Mouse (Mus musculus) erythroblast, embryonic 14.5 days (primary cell): ENCODE data around the gene Timm44. TPM values are rescaled to one million over a fixed set of nuclear protein-coding genes. Genes with fewer than 3 reads are reported as not detected.

ENCODE experiments used
- H3K27me3 ChIP-seq: 2 replicates; pipeline ENCODE4 v1.6.1; 2012; ENCODE audit warnings: inconsistent platforms; ENCODE audit not compliant: control insufficient read depth
- H3K36me3 ChIP-seq: 2 replicates; pipeline ENCODE4 v1.6.1; 2012; ENCODE audit warnings: mild to moderate bottlenecking, inconsistent platforms; ENCODE audit not compliant: control insufficient read depth
- H3K4me1 ChIP-seq: 2 replicates; pipeline ENCODE4 v1.6.1; 2012; ENCODE audit warnings: inconsistent platforms; ENCODE audit not compliant: control insufficient read depth
- H3K4me3 ChIP-seq: replicated peaks from 2 replicates; pipeline ENCODE3; 2012; ENCODE audit warnings: moderate library complexity, mild to moderate bottlenecking, inconsistent platforms
- H3K9me3 ChIP-seq: 2 replicates; pipeline ENCODE4 v1.6.1; 2012; ENCODE audit warnings: low read length, inconsistent platforms, mixed read lengths; ENCODE audit not compliant: control insufficient read depth
- GATA1 ChIP-seq: IDR thresholded peaks from 2 replicates; pipeline ENCODE4 v1.6.1; 2012; ENCODE audit warnings: low read length, inconsistent platforms, mixed read lengths
- TAL1 ChIP-seq: IDR thresholded peaks from 3 replicates; pipeline ENCODE4 v1.6.1; 2012; ENCODE audit warnings: low read length, inconsistent platforms, mixed read lengths
- polyA plus RNA-seq: library from polyadenylated mRNA; stranded (reverse); fragments of >175 nt; gene quantifications from 2 replicates; pipeline ENCODE4 v1.2.3, GENCODE M21; 2012

Timm44 gene
- polyA plus RNA-seq, 1 experiment: 4.0 TPM

DNA sequence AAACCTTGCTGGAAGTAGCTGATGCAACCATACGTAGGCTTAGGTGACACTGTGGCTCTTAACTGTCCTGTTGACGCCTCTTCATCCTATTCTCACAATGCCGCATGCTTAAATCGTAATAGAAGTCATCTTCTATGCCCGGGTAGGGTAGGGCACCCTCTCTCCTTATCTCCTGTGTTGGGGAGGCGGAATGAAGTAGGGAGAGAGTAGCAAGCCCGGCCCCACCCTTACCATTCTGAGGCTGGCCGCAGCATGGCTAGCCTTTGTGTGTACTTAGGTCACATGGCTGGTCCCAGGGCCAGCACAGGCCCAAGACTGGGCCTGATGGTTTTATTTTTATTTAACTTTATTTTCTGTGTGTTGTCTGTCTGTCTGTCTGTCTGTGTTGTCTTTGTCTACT lies 28.5 kb downstream of the Timm44 start:
- Histone ChIP-seq H3K36me3 (peaks cover 63% of the 10 kb centered on the region), H3K9me3 (no peaks in the 10 kb centered on the region), H3K27me3 (peaks cover 4% of the 10 kb centered on the region; the same call in 1 of the 2 replicates), H3K4me3 (no peak overlapping the region), H3K4me1 (peaks cover 42% of the 10 kb centered on the region)
- TF ChIP-seq TAL1: no peak
- no peak for TF ChIP-seq GATA1

DNA sequence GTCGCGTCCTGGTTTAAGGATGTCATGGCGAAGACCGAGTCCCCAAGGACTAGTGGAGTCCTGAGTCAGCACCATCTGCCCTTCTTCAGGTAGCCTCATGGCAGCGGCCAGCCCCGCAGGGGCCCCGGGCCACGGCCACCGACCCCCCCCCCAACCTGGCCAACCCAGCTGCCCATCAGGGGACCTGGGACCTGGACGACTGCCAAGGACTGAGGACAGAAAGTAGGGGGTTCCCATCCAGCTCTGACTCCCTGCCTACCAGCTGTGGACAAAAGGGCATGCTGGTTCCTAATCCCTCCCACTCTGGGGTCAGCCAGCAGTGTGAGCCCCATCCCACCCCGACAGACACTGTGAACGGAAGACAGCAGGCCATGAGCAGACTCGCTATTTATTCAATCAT lies 30.0 kb downstream of the Timm44 start:
- Histone ChIP-seq H3K27me3 (peaks cover 4% of the 10 kb centered on the region; the same call in 1 of the 2 replicates), H3K4me1 (peaks cover 45% of the 10 kb centered on the region), H3K36me3 (peaks cover 76% of the 10 kb centered on the region), H3K9me3 (no peaks in the 10 kb centered on the region), H3K4me3 (no peak overlapping the region)
- TF ChIP-seq GATA1 (no peak), TAL1 (no peak)

DNA sequence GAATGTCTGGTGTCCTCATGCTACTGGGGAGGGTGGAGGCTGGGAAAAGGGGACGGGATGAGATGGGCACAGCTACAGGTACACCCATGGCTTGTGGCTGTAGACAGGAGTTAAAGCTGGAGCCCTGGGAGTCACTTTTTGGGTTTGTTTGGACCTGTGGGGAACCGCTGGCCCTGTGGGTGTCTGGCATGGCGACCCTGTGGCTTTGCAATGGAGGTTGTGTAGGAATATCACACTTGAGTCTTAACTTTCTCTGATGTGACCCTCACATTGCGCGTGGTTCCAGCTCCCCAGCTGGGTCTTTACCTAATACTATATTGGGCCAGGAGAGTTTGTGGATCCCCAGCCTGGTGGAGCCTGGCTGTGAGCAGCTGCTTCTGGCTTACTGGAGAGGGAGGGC lies 30.7 kb downstream of the Timm44 start:
- Histone ChIP-seq H3K4me1 (peaks cover 44% of the 10 kb centered on the region), H3K36me3 (peaks cover 79% of the 10 kb centered on the region), H3K9me3 (no peaks in the 10 kb centered on the region), H3K4me3 (no peak overlapping the region), H3K27me3 (peaks cover 4% of the 10 kb centered on the region; the same call in 1 of the 2 replicates)
- TF ChIP-seq TAL1: no peak
- TF ChIP-seq GATA1: no peak

DNA sequence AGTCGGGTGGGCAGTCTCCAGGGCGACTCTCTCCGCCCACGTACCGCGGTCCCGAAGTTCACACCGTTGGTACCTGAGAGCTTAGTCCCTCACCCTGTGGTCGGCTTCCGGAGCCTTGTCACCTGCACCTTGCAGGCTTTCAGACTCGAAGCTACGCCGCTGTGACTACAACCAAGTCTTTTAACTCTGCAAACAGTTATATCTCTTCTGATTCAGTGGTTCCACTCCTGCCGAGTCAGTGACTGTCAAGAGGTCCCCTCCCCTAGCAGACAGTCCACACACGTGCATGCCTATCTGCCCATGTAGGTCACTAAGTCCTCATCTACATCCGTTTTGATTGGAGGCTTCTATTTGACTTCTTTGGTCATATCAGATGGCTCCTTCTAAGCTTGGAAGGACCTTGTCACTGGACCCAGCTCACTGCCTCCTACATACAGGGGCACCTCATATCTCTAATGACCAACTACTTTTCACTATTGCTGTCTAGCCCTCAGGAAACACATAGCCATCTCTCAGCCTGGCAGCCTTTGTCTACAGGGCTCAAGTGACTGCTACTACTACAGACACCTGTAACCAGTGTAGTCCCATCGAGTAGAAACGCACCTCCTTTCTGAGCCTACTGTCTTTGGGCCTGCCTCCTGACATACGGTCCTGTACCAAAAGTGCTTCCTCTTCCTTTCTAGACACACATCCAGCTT lies 36.4 kb downstream of the Timm44 start:
- TF ChIP-seq TAL1 (no peak), GATA1 (peak; percentile 66)
- peaks cover 44% of the 10 kb centered on the region for H3K36me3 ChIP-seq
- H3K4me1 ChIP-seq: peaks cover 53% of the 10 kb centered on the region
- peak overlapping the region; percentile 77 for H3K4me3 ChIP-seq
- H3K9me3 ChIP-seq: no peaks in the 10 kb centered on the region
- no peaks in the 10 kb centered on the region for H3K27me3 ChIP-seq

DNA sequence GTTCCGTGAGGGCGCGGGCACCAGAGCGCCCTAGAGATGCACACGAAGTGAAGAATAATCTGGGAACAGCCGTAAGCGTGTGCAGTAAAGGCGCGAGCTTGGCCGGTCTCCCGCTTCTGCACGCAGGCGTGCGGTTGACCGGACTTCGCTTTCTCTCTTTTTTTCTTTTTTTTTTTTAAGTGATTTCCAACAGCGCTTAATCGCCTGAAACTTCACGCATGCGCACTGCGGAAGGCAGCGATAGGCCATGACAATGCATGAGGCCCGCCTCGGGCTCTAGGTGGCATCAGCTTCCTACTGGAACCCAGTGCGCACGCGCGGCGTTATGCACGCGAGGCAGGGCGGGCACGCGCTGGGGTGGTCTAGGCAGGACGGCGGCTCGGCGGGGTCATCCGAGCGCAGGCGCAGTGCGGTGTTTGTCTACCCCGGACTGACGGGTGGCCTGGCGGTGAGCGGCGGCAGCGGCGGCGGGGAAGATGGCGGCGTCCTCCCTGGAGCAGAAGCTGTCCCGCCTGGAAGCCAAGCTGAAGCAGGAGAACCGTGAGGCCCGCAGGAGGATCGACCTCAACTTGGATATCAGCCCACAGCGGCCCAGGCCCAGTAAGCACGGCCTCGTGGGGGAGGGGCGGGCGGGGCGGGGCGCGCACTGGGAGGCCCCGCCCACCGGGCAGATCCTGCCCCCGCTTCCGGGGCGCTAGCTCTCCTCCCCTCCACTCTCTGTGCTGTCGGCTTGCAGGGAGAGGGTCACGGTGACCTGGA lies 37.1 kb downstream of the Timm44 start, which contains the start of the genes Map2k7 and Gm49320:
Gene Map2k7 (plus strand): TSS at position 307 of the 759 bp plus-strand sequence.
Gene Gm49320 (plus strand): TSS at position 432 of the 759 bp plus-strand sequence.
- Histone ChIP-seq H3K36me3 (peaks cover 37% of the 10 kb centered on the region), H3K4me1 (peaks cover 53% of the 10 kb centered on the region), H3K4me3 (peak within 1 kb of the TSS; percentile 77), H3K27me3 (no peaks in the 10 kb centered on the region), H3K9me3 (no peaks in the 10 kb centered on the region)
- TF ChIP-seq TAL1 (no peak), GATA1 (no peak)

DNA sequence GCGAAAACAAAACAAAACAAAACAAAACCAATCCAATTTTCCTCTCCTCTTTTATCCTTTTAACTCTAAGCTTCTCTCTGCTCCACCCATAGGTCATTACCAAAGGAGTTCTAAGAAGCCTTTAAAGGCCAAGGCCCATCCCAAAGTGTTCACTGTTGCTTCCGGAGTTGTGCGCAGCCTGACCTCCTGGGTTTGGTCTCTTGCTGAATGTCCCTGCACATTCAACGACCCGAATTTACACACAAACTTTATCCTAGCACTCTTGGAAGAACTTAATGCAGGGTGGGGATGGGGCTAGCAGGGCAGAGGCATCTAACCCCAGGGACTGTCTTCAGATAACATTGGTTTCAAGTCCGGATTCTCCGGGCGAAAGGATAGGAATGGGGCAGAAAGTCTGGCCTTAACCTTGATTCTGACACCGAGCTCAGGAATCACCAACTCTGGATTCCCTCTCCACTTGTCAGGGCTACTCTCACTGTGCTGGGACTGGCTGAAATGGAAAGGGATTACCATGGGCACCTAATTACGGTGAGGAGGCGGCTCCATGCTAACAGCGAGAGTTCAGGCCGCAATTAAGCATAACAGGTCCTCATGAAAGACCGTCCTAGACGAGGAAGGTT lies 37.8 kb downstream of the Timm44 start:
- Histone ChIP-seq H3K27me3 (no peaks in the 10 kb centered on the region), H3K4me1 (peaks cover 53% of the 10 kb centered on the region), H3K4me3 (peak overlapping the region; percentile 77), H3K9me3 (no peaks in the 10 kb centered on the region), H3K36me3 (peaks cover 30% of the 10 kb centered on the region)
- TF ChIP-seq TAL1: no peak
- TF ChIP-seq GATA1: no peak

DNA sequence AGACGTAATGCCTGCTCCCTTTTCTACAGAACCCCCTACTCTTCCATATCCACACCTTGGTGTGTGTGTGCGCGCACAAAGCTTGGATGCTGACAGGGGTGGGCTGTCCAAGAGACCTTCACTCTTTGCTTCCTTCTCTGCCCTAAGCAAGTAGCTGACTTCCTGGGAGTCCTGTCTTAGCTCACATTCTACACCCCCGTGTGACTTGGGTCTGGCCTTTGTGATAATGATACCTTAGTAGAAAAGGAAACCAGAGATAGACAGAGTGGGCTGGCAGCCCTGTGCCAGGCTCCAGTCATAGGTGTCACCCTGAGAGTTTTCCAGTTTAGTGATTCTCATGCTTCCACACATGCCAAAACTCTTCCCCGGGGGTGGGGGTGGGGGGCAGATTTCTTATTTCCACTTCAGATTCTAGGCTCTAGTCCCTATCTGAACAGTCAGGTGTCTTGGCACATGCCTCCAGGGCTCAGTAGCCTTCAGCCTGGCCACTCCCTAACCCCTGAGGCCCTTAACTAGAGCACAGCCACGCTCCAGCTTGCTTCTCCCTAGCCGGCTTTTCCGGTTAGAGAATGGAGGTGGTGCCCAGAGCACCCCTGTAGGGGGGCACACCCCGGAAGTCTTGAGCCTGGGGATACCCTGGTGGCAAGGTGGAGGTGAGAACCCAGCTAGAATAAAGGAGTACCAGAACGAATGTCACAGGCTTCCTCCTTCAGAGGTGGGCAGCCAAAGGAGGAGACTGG lies 44.9 kb downstream of the Timm44 start:
- Histone ChIP-seq H3K27me3 (peaks cover 41% of the 10 kb centered on the region), H3K9me3 (no peaks in the 10 kb centered on the region), H3K36me3 (no peaks in the 10 kb centered on the region), H3K4me1 (peaks cover 30% of the 10 kb centered on the region), H3K4me3 (no peak overlapping the region)
- no peak for TF ChIP-seq TAL1
- TF ChIP-seq GATA1: no peak

DNA sequence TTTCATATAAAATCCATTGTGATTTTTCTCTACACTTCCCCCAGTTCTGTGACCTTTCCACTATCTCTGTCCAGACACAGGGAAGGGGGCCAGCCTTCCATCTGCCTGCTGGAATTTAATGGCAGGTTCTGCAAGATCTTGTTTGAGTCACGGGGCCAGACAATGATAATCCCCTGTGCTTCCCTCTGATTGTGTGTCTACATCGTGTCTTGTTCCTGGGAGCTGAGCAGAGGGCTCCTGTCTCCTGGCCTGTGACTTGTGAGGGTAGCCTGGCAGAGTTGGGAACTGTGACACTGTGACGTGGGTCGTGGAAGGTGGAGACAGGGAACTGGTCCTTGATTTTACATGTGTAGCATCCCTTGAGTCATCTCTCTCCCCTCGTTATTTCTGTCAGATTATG lies 45.9 kb downstream of the Timm44 start:
- TF ChIP-seq TAL1 (no peak), GATA1 (no peak)
- peaks cover 30% of the 10 kb centered on the region for H3K4me1 ChIP-seq
- peaks cover 51% of the 10 kb centered on the region for H3K27me3 ChIP-seq
- no peak overlapping the region for H3K4me3 ChIP-seq
- H3K9me3 ChIP-seq: no peaks in the 10 kb centered on the region
- no peaks in the 10 kb centered on the region for H3K36me3 ChIP-seq
